Mouse (Mus musculus): ENCODE measurements at regions not wholly inside any gene's neighbourhood (a gene's known extent, or its start where the extent isn't known, plus 50 kb on each side); places are given as distances from the start of the nearest gene placed in this dataset.

DNA sequence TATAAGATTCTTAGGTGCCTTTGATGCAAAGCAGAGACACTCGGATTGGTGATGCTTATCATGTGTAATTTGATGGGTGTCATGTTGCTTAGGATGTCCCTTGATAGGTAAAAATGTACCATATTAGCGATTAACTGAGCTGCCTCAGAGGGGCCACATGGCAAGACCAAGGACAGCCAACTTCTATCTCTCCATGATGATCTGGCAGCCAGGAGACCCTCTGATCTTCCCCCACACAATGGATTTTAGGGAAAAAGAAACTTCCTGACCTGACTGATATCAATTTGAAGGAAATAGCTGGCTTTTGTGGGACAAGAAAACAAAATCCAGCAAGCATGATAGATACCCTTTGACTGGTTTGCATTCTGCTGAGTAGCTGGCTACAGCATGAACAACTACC lies 1308.9 kb upstream of the A1bg start:
- TF ChIP-seq CTCF (IDR thresholded peaks at IDR 0.05; ENCODE audit: low read depth, low read length) (no peak), POLR2A (IDR thresholded peaks at IDR 0.05; ENCODE audit: insufficient read depth, low read length) (no peak), EP300 (IDR thresholded peaks at IDR 0.05; ENCODE audit: insufficient read depth, low read depth, low read length) (no peak)
